Mouse (Mus musculus) stomach, embryonic 14.5 days (tissue): Measurements from ENCODE around the gene Unc5b. TPM values are rescaled to one million over a fixed set of nuclear protein-coding genes. Genes with fewer than 3 reads are reported as not detected.
A peak's percentile ranks its signal among the peaks of the same experiment; 100 is the strongest.

Experiments used
- ATAC-seq: fragments of 200-750 bp; cut with Nextera tagmentation; 2 replicates; pipeline ENCODE4 v1.8.0; 2017; ENCODE audit warnings: low read depth, moderate TSS enrichment; ENCODE audit not compliant: insufficient number of reproducible peaks, insufficient read depth, low FRiP score
- H3K27ac ChIP-seq: fragments of 300-500 bp; sonication (generic); 2 replicates; pipeline ENCODE4 v1.5.1; 2014; ENCODE audit warnings: mild to moderate bottlenecking, low read length, moderate library complexity, mixed read lengths
- H3K27me3 ChIP-seq: fragments of 300-500 bp; sonication (generic); 2 replicates; pipeline ENCODE4 v1.6.1; 2014; ENCODE audit warnings: low read length, control low read depth, mixed read lengths; ENCODE audit not compliant: control insufficient read depth, insufficient read depth
- H3K36me3 ChIP-seq: fragments of 300-500 bp; sonication (generic); 2 replicates; pipeline ENCODE4 v1.6.1; 2014; ENCODE audit warnings: mild to moderate bottlenecking, control low read depth, low read length, moderate library complexity, mixed read lengths; ENCODE audit not compliant: control insufficient read depth, insufficient read depth
- H3K4me1 ChIP-seq: fragments of 300-500 bp; sonication (generic); 2 replicates; pipeline ENCODE4 v1.6.1; 2014; ENCODE audit warnings: low read length, control low read depth, mixed read lengths; ENCODE audit not compliant: control insufficient read depth, insufficient read depth
- H3K4me2 ChIP-seq: fragments of 300-500 bp; sonication (generic); replicated peaks from 2 replicates; pipeline ENCODE4 v1.6.1; 2014; ENCODE audit warnings: low read depth, low read length, control low read depth
- H3K4me3 ChIP-seq: fragments of 300-500 bp; sonication (generic); 2 replicates; pipeline ENCODE4 v1.5.1; 2014; ENCODE audit warnings: low read depth, low read length, control low read depth
- H3K9ac ChIP-seq: fragments of 300-500 bp; sonication (generic); replicated peaks from 2 replicates; pipeline ENCODE4 v1.6.1; 2014; ENCODE audit warnings: low read depth, mild to moderate bottlenecking, control low read depth, low read length, moderate library complexity, mixed read lengths
- H3K9me3 ChIP-seq: fragments of 300-500 bp; sonication (generic); 2 replicates; pipeline ENCODE4 v1.6.1; 2016; ENCODE audit warnings: low read depth, low read length, control low read depth; ENCODE audit not compliant: control insufficient read depth
- WGBS: fragments of 180-500 bp; shearing (Covaris S2); extraction: QIAGEN DNeasy Blood & Tissue Kit; methylation state at CpG from one replicate; pipeline ENCODE4 v1.1.7; 2014; 5-methylcytosine and 5-hydroxymethylcytosine counted together
- polyA plus RNA-seq: library from polyadenylated mRNA; unstranded; fragments of >200 nt; fragmentation: Nextera tagmentation; extraction: Ambion mirVana; gene quantifications from 2 replicates; pipeline ENCODE4 v1.2.1, GENCODE M21; 2014

Gene Unc5b
- polyA plus RNA-seq, 1 experiment from 2014 or later = 4.2 TPM

- H3K4me2 ChIP-seq = no peak overlapping the region
- no peaks in the 10 kb centered on the region for H3K9me3 ChIP-seq
- H3K4me1 ChIP-seq = peaks cover 13% of the 10 kb centered on the region
- no peak overlapping the region for H3K27ac ChIP-seq
- no peaks in the 10 kb centered on the region for H3K36me3 ChIP-seq
- no peak overlapping the region for H3K4me3 ChIP-seq
- WGBS = 44% methylated on average over 8 of the region's 8 CpGs
- no peak overlapping the region for H3K9ac ChIP-seq
- H3K27me3 ChIP-seq = 0 out of 2 replicates have a peak, but pooled peaks cover under 1% of the 10 kb centered on the region
- no peak for ATAC-seq
These were observed 7.6 kb downstream of the Unc5b start for GRCm38 (mm10) chr10:60823744-60824143.

GRCm38 (mm10) chr10:60822641-60823425, 8.5 kb downstream of the Unc5b start:
- Histone ChIP-seq H3K27ac (no peak overlapping the region), H3K4me3 (no peak overlapping the region), H3K36me3 (no peaks in the 10 kb centered on the region), H3K9me3 (no peaks in the 10 kb centered on the region), H3K4me2 (no peak overlapping the region), H3K27me3 (no peaks in the 10 kb centered on the region), H3K9ac (no peak overlapping the region), H3K4me1 (peaks cover 13% of the 10 kb centered on the region)
- WGBS = 74% methylated on average over 17 of the region's 17 CpGs
- ATAC-seq = no peak

GRCm38 (mm10) chr10:60821736-60822358, 9.5 kb downstream of the Unc5b start:
- ATAC-seq = no peak
- Histone ChIP-seq H3K9me3 (no peaks in the 10 kb centered on the region), H3K4me1 (peaks cover 17% of the 10 kb centered on the region), H3K4me3 (no peak overlapping the region), H3K27me3 (no peaks in the 10 kb centered on the region), H3K9ac (no peak overlapping the region), H3K27ac (no peak overlapping the region), H3K36me3 (no peaks in the 10 kb centered on the region), H3K4me2 (no peak overlapping the region)
- 50% methylated on average over 7 of the region's 7 CpGs for WGBS

- ATAC-seq = no peak
- no peaks in the 10 kb centered on the region for H3K9me3 ChIP-seq
- H3K4me3 ChIP-seq = no peak overlapping the region
- H3K36me3 ChIP-seq = no peaks in the 10 kb centered on the region
- H3K27me3 ChIP-seq = no peaks in the 10 kb centered on the region
- no peak overlapping the region for H3K9ac ChIP-seq
- no peak overlapping the region for H3K4me2 ChIP-seq
- peaks cover 23% of the 10 kb centered on the region for H3K4me1 ChIP-seq
- no peak overlapping the region for H3K27ac ChIP-seq
These were observed 10.1 kb downstream of the Unc5b start for GRCm38 (mm10) chr10:60821311-60821710.

DNA sequence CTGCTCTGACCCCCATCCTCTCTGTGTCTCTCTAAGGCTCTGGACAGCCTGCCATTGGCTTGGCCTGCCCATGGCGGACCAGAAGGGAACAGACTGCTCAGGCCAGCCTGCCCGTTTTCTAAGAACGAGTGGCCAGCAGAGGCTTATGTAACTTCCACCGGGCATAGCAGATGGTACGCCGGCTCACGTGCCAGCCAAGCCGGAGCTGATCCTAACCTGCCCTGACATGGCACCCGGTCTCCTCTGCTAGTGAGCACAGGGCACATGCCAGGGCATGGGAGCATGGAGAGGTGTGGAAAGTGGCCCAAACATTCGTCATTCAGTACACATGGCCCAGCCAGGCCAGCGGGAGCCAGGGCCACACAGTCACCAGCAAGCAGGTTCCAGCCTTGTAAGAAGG, 10.8 kb downstream of the Unc5b start:
- 91% methylated on average over 11 of the region's 11 CpGs for WGBS
- H3K36me3 ChIP-seq = no peaks in the 10 kb centered on the region
- H3K9ac ChIP-seq = no peak overlapping the region
- H3K27me3 ChIP-seq = no peaks in the 10 kb centered on the region
- H3K4me1 ChIP-seq = peaks cover 29% of the 10 kb centered on the region
- no peak overlapping the region for H3K4me2 ChIP-seq
- H3K27ac ChIP-seq = no peak overlapping the region
- no peak for ATAC-seq
- H3K9me3 ChIP-seq = no peaks in the 10 kb centered on the region
- no peak overlapping the region for H3K4me3 ChIP-seq

DNA sequence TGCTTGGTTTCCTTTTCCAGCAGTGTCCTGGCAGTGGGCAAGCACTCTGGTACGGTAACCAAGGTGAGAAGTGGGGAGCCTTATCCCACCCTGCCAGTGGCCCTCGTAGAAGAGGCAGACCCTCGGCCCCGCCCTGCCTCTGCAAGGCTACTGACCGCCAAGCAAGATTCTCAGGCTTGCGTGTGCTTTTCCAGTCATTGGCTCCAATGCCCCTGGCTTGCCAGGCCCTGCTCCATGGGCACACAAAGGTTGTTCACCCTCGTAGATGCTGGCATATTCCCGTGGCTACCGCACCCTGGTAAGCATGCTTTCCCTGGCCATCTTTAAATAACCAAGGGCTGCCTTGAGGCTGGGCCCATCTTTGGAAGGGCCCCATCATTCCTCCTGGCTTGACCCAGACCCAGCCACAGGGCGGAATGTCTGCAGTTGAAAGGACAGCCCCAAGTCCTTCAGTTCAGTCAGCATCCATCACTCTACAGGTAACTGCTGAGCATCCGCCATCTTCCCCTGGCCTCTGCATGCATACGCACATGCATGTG, 11.7 kb downstream of the Unc5b start:
- Histone ChIP-seq H3K27me3 (no peaks in the 10 kb centered on the region), H3K36me3 (no peaks in the 10 kb centered on the region), H3K27ac (0 out of 2 replicates have a peak overlapping the region, but pooled peaks have one; percentile 33), H3K4me3 (no peak overlapping the region), H3K4me2 (no peak overlapping the region), H3K9me3 (no peaks in the 10 kb centered on the region), H3K4me1 (peaks cover 37% of the 10 kb centered on the region), H3K9ac (no peak overlapping the region)
- no peak for ATAC-seq
- 78% methylated on average over 12 of the region's 12 CpGs for WGBS

- no peak for ATAC-seq
- Histone ChIP-seq H3K4me1 (peaks cover 43% of the 10 kb centered on the region), H3K9ac (no peak overlapping the region), H3K27ac (no peak overlapping the region), H3K9me3 (no peaks in the 10 kb centered on the region), H3K4me3 (no peak overlapping the region), H3K4me2 (no peak overlapping the region), H3K27me3 (no peaks in the 10 kb centered on the region), H3K36me3 (no peaks in the 10 kb centered on the region)
- WGBS = 47% methylated on average over 5 of the region's 5 CpGs
These were observed 12.2 kb downstream of the Unc5b start for GRCm38 (mm10) chr10:60819179-60819578.

- H3K4me2 ChIP-seq = no peak overlapping the region
- no peak overlapping the region for H3K27ac ChIP-seq
- H3K4me3 ChIP-seq = no peak overlapping the region
- no peaks in the 10 kb centered on the region for H3K36me3 ChIP-seq
- no peaks in the 10 kb centered on the region for H3K27me3 ChIP-seq
- ATAC-seq = no peak
- H3K9me3 ChIP-seq = no peaks in the 10 kb centered on the region
- WGBS = 86% methylated on average over 7 of the region's 7 CpGs
- no peak overlapping the region for H3K9ac ChIP-seq
- H3K4me1 ChIP-seq = peaks cover 47% of the 10 kb centered on the region
These were observed 12.7 kb downstream of the Unc5b start for GRCm38 (mm10) chr10:60818708-60819107.
